Mouse (Mus musculus) embryo, embryonic 10 days (tissue): ENCODE results near the gene Hoxd9.

Experiments used
- DNase-seq: peaks from one replicate; pipeline ENCODE4 v3.0.0-alpha.2; 2015; ENCODE audit warnings: low spot score

Gene Hoxd9

GRCm38 (mm10) chr2:74749337-74750121 lies 52.0 kb downstream of the Hoxd9 start:
- peak; percentile 88 for DNase-seq
